Mouse (Mus musculus) E14TG2a.4 (cell line): Measurements from ENCODE around the gene N4bp1.

Experiments used
- CTCF ChIP-seq: conservative IDR thresholded peaks from 2 replicates; pipeline ENCODE4 v1.5.1; 2014; ENCODE audit warnings: low read length
- NANOG ChIP-seq: IDR thresholded peaks from 2 replicates; pipeline ENCODE4 v1.6.1; 2014; ENCODE audit warnings: borderline replicate concordance, low read length, mixed read lengths
- POU5F1 ChIP-seq: IDR thresholded peaks from 2 replicates; pipeline ENCODE4 v1.6.1; 2014; ENCODE audit warnings: low read length, borderline replicate concordance

GRCm38 (mm10) chr8:86881951-86882350 is 3.1 kb downstream of the N4bp1 start:
- no peak for TF ChIP-seq CTCF
- TF ChIP-seq NANOG: no peak
- TF ChIP-seq POU5F1: no peak
